Mouse (Mus musculus): ENCODE measurements around the gene Foxj3.

Foxj3 gene

GRCm38 (mm10) chr4:119536615-119537014 is at the start of gene Foxj3:
Foxj3 (plus strand) TSS chr4:119537004.
- in situ Hi-C loops (cut with MboI, MseI) = loop anchor here (25.0 kb wide), 1 partner anchor 924 kb away; the partner anchor contains the start of genes Cfap57 and Ebna1bp2

DNA sequence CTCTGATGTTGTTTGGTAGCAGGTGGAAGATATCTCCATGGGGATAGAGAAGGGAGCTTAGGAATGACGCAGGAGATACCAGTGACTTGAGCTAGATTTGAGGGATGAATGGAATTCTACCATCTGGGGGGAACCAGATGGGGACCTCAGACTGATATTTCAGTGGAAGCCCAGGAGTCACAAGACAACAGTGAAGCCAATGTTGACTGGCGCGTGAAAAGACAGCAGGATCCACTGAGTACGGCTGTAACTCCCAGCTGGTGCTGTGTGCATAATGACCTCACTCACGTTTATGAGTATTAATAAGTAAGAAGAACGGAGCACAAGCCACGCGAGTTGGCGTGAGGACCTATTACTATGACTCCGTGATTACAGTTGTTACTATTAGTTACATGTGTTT is 47.1 kb upstream of the Foxj3 start:
- in situ Hi-C loops (cut with MboI, MseI) = no loop called here

- in situ Hi-C loops (cut with MboI, MseI) = no loop called here
Observed at GRCm38 (mm10) chr4:119490806-119491205, 46.0 kb upstream of the Foxj3 start.

DNA sequence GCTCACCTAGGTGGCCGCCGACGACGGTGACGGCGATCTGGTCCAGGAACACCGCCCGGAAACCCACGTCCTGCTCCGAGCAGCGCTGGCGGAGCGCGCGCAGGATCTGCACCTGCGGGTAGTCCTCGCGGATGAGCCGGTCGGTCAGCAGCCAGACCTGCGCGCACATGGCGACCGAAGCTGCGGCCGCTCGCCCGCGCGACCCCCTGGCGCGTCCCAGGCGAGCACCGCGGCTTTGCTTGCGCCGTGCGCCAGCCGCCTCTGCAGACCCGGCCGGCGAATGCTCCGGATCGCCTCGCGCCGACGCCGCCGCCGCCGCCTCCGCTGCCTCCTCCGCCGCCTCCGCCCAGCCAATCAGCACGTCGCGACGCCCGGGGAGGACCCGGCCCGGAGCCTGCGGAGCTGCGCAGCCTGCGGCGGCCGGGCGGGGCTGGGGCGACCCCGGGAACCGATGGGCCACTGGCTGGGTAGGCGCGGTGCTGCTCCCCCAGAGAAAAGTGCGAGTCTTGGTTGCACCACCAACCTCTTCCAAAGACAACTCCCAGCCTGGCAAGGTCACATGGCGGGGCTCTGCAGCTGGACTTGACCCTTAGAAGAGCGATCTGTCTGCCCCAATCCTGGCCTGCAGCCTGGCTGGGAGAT is 44.4 kb upstream of the Foxj3 start, which contains the start of gene Rimkla:
TSS of gene Rimkla (minus strand) at position 338 of the 642 bp plus-strand sequence.
- in situ Hi-C loops (cut with MboI, MseI) = no loop called here

DNA sequence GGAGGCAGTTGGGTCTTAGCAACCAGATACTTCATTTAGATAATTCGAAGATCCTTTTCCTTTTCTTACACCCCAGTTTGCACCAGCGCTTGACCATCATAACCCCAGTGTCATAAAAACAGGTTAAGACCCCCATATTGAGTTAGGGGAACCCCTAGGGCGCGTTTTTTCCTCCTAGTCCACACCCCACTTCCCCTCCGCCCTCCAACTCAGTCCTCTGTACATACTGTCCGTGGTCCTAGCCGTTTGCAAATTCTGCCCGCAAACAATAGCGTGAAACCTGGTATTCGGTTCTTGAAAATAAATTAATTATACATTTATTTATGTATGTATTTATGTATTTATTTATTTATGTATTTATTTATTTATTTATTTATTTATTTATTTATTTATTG is 43.9 kb upstream of the Foxj3 start:
- in situ Hi-C loops (cut with MboI, MseI) = no loop called here

GRCm38 (mm10) chr4:119498319-119498848 is 38.4 kb upstream of the Foxj3 start:
- in situ Hi-C loops (cut with MboI, MseI) = no loop called here

DNA sequence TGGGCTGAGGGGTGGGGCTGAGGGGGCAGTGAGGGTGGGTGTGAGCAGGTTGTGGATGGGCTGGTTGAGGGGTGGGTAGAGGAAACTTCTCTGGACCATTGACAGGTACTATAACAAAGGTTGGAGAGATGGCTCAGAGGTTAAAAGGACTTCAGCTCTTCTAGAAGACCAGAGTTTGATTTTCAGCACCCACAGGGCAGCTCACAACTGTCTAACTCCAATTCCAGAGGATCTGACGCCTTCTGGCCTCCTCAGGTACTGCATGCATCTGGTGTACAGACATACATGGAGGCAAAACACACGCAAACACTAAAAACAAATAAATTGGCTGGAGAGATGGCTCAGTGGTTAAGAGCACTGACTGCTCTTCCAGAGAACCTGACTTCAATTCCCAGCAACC is 25.2 kb upstream of the Foxj3 start:
- in situ Hi-C loops (cut with MboI, MseI) = no loop called here

- in situ Hi-C loops (cut with MboI, MseI) = no loop called here
Observed at GRCm38 (mm10) chr4:119512731-119513141, 24.1 kb upstream of the Foxj3 start.

DNA sequence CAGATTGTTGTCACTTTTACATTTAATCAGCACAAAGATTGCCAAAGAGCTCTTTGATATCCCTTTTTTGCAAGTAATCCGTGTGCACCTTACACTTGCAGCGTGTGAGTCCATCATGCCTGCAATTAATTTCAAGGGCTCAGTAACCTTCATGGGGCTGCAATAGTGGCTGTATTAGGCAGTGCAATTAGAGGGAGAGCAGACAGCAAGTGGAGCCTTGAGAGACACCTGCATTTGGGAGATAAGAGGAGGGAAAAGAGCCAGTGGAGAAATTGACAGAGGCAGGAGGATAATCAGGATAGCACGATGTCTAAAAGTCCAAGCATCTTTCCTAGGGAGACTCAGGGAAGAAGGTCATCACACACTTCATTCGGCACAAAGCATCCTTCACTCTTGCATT is 13.2 kb upstream of the Foxj3 start:
- in situ Hi-C loops (cut with MboI, MseI) = no loop called here

GRCm38 (mm10) chr4:119524010-119524409 is 12.8 kb upstream of the Foxj3 start:
- in situ Hi-C loops (cut with MboI, MseI) = no loop called here

GRCm38 (mm10) chr4:119524466-119524865 is 12.3 kb upstream of the Foxj3 start:
- in situ Hi-C loops (cut with MboI, MseI) = no loop called here

DNA sequence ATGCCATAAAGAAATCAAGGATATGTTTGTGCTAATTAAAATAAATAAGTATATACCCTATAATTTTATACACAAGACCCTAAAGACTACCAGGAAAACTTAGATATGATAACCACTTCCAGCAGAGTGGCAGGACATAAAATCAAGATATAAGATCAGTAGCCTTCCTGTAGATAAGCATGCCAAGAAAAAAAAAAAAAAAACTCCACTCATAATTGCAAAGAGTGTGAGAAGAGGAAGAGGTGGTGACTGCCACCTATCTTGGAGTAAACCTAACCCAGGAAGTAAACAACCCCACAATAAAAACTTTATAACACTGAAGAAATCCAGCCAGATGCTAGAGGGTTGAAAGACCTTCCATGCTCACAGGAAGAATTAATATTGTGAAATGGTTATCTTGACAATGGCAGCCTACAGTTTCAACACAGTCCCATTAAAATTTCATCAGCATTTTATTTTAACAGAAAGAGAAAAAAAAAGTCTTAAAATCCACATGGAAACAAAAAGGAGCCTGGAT is 10.4 kb upstream of the Foxj3 start:
- in situ Hi-C loops (cut with MboI, MseI) = loop anchor here (25.0 kb wide), 1 partner anchor 914 kb away; the partner anchor contains the start of genes Cfap57 and Ebna1bp2

- in situ Hi-C loops (cut with MboI, MseI) = loop anchor here (25.0 kb wide), 1 partner anchor 920 kb away; the partner anchor contains the start of genes Cfap57 and Ebna1bp2
Observed at GRCm38 (mm10) chr4:119531813-119532212, 5.0 kb upstream of the Foxj3 start.

- in situ Hi-C loops (cut with MboI, MseI) = loop anchor here (25.0 kb wide), 1 partner anchor 923 kb away; the partner anchor contains the start of genes Cfap57 and Ebna1bp2
Observed at GRCm38 (mm10) chr4:119535103-119535502, 1.7 kb upstream of the Foxj3 start.

DNA sequence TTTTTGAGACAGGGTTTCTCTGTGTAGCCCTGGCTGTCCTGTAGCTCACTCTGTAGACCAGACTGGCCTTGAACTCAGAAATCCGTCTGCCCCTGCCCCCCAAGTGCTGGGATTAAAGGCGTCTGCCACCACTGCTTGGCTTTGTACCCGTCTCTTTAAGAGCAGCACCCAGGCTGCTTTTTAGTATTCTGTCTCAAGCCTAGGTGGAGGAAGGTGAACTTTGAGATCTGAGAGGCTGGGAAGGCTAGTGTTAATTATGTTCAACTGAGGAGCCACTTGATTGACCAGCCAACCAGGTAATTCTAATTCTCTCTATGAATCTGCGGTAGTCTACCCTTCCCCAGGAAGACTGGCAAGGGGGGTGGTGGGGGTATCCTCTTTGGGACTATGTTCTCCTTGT is 632 bp downstream of the Foxj3 start:
- in situ Hi-C loops (cut with MboI, MseI) = loop anchor here (25.0 kb wide), 1 partner anchor 925 kb away; the partner anchor contains the start of genes Cfap57 and Ebna1bp2

DNA sequence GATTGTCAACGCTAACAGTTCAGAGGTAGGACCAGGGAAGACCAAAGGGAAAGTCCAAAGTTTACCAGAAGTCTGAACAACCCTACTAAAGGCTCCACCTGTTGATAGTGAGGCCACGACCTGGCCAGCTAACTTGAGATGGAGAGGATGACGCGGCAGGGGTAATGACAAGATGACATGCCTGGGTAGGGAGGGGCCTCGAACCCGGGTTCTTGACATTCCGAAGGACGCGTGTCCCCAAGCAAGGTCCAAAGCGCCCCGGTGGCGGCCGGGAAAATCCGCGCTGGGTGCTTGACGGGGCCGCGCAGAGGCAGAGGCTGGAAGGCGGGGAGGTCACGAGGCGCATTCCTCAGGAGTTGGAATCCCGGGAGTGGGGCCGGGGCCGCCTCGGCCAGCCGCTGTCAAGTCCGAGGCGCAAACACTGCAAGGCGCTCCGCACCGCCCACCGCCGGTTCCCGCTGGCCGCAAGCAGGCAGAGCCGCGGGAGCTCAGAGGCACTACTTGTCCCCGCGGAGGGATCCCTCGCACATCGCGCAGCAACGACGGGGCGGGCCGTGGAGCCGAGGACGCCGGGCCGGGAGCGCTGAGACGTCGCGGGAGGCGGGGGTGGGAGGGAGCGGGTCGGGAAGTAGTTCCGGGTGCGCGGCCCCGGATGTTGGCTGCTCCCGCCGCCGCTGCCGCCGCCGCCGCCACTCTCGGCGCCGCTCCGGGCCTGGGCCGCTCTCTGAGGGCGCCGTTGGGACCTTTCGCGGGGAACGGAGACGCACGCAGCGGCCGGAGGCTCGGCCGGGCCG is 2.4 kb downstream of the Foxj3 start, which contains the start of gene Frg2f1:
TSS of gene Frg2f1 (minus strand) at position 499 of the 794 bp plus-strand sequence.
- in situ Hi-C loops (cut with MboI, MseI) = loop anchor here (25.0 kb wide), 1 partner anchor 927 kb away; the partner anchor contains the start of genes Cfap57 and Ebna1bp2

DNA sequence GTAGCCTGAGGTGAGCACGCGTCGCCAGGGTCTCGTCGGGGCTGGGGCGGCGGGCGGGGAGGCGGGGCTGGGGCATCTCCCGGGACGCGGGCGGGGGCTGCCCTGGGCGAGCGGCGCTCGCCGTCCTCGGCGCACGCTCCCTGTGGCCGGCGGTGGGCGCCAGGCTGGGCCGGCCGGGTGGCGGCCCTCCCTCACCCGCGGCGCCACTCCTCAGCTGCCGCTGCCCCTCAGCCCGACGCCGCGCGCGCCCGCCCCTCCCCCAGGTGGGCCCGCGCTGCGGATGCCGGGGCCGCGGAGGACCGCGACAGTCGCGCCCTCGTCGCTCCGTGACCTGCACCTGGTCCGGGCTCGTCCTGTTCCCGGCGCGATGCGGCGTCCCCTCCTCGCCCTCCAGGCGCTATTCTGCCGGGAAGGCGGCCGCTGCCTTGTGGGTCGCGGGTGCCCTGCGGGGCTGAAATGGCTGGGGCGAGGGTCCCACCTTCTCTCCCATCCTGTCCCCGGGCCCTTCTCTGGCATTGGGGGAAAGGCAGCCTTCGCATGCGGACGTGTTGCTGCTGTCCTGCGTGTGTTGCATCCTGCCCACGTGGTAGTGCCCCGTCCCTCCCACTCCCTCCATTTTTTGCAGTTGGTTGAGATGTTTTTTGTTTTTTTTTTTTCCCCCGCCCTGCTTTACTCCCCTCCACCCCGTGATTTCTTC is 3.2 kb downstream of the Foxj3 start:
- in situ Hi-C loops (cut with MboI, MseI) = loop anchor here (25.0 kb wide), 1 partner anchor 928 kb away; the partner anchor contains the start of genes Cfap57 and Ebna1bp2

DNA sequence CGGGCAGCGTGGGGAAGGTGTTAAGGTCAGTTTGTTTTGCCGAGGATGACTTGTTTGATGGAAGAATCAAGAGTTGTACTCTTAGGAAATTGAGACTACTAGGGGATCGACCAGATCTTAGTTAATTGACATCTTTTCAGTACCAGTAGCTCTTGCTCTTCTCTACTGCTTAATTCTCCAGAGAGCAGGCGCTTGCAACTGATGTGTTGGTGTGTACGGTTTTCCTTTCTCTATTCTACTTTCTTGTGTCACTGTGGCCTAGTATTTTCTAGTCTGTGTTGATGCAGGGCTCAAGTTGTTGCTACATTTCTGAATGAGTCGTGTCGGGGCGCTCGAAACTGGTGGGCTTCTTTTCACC is 3.7 kb downstream of the Foxj3 start:
- in situ Hi-C loops (cut with MboI, MseI) = loop anchor here (25.0 kb wide), 1 partner anchor 928 kb away; the partner anchor contains the start of genes Cfap57 and Ebna1bp2

- in situ Hi-C loops (cut with MboI, MseI) = no loop called here
Observed at GRCm38 (mm10) chr4:119550864-119551263, 14.1 kb downstream of the Foxj3 start.

DNA sequence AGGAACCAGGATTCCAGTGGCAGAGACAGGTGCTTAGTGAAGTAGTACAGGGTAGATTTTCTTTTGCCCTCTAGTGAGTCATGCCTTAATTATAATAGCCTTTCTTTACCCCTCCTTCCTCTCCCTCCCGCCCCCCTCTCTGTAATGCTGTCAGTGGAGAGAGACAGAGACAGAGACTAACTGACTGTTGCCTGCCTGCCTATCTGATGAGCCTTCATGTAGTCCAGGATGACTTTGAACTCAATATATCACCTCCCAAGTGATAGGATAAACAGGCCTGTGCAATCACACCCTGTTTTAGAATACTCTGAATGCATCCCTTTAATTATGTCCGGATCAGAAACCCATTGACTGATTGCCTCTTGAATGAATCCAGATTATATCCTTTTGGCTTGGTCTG is 18.7 kb downstream of the Foxj3 start:
- in situ Hi-C loops (cut with MboI, MseI) = no loop called here

- in situ Hi-C loops (cut with MboI, MseI) = no loop called here
Observed at GRCm38 (mm10) chr4:119563136-119563535, 26.3 kb downstream of the Foxj3 start.

Measured in T-helper 1 cell (primary cell).